Mouse (Mus musculus) urinary bladder, postnatal 36 days (tissue): ENCODE results near the gene Snap91.

ENCODE experiments used
- DNase-seq, 2 experiments: peaks; one replicate each; pipeline ENCODE4 v3.0.0; 2022; ENCODE audit warnings: low spot score in 2 of 2, mixed read lengths in 1 of 2

Gene Snap91

DNA sequence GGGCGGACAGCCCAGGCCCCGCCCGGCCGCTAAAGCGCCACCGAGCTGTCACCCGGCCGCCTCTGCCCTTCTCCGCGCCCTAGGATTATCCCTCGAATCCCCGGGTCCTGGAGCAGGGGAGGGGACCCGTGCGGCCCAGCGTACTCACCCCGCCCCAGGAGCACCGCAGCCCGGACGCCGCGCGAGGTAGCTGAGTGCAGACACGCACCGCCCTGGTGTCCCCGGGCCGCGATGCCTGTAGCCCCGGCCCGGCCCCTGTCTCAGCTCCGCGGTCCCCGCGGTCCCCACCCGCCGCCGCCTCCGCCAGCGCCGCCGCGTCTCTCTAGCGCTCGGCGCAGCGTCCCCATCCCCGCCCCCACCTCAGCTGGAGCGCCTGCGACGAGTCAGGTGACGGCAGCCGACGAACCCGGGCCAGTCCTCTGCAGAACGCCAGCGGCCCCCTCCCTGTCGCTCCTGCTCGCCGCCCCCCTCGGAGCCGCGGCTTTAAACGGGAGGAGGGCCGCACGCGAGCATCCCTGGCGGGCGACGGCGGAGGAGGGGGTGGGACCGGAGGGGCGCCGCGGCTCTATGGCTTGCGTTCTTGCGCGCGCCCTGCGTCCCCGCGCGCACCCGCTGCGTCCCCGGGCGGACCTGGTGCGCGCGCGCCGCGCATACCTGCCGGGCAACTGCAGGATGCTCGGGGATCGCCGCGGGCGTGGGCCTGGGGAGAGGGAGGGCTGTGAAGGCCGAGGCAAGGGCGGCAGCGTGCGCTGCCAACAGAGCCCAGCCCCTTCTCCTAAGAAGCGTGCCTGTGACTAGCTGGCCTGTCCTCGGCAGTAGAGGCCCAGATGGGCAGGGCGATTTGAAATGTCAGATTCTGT, at the start of gene Snap91:
Gene Snap91, minus strand, starts transcription at position 542 of the 860 bp plus-strand sequence.
- peak in 1 of 2 experiments; percentile 2 for DNase-seq

DNA sequence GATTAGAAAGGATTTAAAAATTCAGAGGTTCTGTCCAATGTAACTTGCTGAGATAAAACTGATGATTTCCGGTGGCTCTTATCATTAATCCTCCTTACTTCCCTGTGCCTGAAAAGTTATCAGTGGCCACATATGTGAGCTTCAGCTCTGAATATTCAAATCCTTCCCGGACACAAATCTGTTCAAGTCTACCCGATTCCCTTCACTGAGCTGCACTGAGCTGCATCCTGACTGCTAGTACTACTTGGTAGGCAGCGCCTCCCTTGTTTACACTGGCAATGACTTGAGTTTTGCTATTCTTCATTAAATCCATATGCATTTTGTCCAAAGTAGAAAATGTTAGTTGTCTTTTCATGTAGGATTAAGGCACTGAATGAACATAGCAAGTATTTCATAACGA, 46.1 kb upstream of the Snap91 start:
- no peak for DNase-seq

DNA sequence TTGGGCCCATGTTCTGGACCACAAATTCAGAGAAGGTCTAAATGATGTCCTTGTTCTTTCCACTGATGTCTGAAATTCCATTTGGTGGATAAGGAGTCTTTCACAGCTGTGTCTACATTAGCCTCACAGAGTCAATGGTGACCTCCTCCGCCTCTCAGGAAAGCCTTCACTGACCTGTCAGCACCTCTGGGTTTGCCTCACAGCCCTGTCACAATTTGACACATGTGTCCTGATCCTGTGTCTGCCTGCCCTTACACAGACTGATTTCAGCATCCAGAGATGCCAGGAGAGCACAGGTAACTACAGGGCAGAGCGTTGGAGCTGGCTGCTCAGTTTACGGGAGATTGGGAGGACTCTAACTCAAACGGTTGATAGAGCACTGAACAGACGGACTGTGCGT, 45.2 kb upstream of the Snap91 start:
- DNase-seq: no peak

DNA sequence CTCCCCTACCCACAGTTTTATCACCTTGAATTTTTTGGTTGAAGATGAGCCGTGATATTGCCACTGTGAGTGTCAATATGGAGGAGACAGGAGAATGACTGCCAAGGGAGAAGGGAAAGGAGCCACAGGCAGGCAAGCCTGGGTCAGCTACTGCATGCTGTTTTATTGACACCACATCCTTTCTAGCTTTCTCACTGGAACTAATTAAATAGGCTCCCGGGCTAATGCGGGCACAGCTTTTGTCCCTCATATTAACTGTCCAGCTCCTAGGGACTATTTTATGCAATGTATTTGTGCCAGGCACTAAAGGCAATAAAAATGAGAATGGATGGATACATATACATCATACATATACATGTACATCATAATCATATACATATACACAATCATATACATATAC, 42.0 kb upstream of the Snap91 start:
- no peak for DNase-seq

GRCm38 (mm10) chr9:86916543-86916942, 36.1 kb upstream of the Snap91 start:
- DNase-seq: no peak

DNA sequence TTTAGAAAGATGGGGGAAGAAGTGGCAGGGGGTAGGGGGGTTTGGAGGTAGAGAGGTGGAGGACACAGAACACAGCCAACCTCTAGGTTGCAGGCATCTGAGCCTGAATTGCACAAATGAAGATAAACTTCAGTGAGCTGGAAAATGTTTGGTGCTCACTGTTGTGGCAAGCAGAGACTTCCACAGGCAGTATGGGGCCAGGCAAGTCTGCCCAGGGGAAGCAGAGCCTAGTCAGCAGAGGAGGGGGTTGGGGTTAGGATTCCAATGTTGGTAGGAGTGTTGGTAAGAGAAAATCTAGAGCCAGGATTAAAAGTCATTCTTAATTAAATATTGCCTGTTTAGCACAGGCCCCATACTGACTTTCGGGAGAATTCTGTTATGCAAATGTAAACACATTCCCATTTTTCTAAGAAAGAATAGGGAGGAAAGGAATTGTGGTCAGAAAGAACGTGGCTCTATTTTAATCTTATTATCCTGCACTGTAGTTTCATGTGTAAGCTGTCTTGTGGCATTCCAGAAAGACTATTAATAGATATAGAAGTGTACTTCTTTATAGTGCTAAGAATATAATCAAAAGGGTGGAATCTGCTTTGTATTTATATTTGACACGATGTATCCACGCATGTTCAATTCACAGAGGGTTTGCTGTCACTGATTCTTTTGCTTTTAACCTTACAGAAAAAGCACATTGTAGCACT, 19.2 kb upstream of the Snap91 start:
- DNase-seq: no peak

DNA sequence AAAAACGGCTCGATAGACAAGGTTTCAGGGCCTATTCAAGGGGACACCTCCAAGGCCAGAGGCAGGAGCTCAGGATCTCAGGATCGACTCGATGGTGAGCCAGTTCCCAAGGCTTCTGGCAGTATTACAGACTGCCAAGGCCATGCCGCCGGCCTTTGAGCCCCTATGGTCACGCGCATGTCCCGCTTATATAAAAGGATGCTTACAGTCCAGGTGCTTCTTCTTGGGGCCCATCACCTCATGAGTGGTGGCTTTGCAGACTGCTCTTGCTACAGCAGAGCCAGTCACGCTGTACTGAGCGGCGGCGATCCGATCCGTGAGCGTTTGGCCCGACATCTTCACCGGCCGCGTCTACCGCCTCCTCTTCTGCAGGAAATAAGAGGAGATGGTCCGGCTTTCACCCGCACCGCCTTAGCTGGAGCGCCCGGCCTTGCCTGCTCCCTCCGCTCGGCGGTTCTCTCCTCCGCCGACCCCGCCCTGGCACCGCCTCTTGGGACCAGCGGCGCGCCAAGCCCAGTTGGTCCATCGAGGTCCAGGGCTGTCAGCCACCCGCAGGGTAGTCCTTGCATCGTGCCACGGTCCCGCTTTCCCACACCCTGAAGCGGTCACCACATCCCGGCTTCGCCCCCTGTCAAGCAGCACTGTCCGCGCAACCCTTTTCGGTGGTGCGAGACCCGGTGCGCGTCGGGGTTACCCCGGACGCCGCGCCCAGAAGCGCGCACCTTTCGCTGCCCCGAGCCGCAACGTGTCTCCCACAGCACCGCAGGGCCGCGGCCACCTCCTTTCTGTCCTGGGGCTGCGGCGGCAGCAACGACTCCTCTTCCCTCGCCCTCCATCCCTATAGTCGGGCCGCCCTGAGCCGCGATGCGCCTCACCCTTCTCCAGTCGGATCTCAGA, 990 bp downstream of the Snap91 start:
- no peak for DNase-seq

DNA sequence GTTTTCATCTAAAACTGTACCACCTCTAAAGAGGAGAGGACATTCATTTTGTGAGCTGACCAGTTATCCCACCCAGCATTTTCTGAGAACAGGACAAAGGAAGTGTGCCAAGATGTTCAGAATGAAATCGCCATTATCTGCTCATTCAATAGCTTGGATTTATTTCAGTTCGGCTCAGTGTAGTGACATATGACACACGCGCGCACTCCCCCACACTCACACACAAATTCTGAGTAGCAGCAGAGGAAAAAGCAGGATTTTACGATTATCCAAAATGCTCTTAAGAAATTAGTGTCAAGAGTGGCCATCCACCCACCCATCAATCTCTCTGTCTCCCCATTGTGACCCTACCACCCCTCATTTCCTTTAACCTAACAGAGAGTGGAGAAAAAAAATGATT, 1.7 kb downstream of the Snap91 start:
- no peak for DNase-seq

- no peak for DNase-seq
Observed at GRCm38 (mm10) chr9:86873681-86874080, 6.8 kb downstream of the Snap91 start.

GRCm38 (mm10) chr9:86869586-86870338, 10.7 kb downstream of the Snap91 start:
- no peak for DNase-seq

DNA sequence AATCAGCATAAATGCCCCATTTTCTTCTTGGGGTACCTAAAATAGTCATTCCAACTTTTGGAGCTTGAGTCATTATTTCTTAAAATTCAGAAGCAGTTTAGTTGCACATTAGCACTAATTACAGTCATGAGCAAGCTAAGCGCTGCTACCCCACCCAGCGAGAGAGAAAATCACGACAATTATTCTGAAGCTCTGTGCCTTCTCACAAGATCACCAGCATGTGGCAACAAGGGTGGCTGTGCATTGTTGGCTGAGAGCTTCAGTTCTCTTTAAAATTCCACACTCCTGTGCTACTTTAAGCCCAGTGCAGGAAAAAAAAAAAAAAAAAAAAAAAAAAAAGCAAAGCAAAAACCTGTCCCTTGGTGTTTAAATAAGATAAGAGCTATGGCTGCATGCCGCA, 22.4 kb downstream of the Snap91 start:
- no peak for DNase-seq

DNA sequence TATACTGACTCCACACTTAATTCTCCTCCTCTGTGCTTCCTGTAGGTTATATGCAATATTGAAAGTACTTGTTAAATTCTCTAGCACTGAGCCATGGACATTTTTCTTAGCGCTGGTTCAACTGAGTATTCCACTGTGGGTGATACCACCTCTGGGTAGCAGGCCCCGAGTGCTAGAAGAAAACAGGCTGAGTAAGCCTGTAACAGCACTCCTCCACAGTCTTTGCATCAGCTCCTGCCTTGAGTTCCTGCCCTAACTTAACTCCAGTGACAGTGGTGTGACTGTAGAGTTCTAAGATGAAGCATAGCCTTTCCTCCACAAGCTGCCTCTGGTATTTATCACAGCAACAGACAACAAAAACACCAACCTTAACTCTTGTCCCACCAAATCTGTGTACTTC, 22.8 kb downstream of the Snap91 start:
- no peak for DNase-seq

- DNase-seq: no peak
Observed at GRCm38 (mm10) chr9:86852861-86853260, 27.6 kb downstream of the Snap91 start.

GRCm38 (mm10) chr9:86851689-86852088, 28.8 kb downstream of the Snap91 start:
- DNase-seq: no peak

DNA sequence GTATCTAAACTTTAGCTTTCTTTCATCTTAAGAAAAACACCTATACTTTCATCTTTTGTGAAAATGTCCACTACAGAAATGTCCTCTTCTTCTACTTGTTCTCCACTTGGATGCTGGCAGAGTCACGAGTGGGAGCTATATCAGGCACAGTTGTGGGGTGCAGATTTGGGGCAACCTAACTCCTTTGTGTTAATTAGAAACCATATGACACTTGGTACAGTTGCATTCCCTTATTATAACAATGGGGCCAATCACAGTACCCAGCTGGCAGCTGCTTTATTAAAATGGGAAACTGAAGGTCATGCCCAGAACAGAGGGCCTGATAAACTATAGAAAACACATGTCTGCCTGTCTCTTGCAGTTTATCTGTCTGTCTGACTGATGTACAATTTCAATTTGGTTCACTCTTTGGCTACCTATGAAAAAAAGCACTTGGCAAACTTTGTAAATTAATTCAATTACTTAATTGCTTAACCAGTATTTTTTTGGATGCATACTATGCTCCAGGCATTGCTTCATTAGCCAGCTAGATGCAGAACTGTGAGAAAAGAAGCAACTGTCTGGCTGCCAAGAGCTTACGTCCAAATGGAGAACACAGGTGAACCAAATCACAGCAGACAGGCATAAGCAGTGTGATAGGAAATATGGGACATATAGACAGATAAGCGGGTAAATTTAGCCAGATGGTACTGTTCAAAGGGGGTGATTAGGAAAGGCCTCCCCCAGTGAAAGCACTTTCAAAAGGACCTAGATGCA, 29.8 kb downstream of the Snap91 start:
- DNase-seq: no peak

GRCm38 (mm10) chr9:86843747-86844353, 36.6 kb downstream of the Snap91 start:
- no peak for DNase-seq

DNA sequence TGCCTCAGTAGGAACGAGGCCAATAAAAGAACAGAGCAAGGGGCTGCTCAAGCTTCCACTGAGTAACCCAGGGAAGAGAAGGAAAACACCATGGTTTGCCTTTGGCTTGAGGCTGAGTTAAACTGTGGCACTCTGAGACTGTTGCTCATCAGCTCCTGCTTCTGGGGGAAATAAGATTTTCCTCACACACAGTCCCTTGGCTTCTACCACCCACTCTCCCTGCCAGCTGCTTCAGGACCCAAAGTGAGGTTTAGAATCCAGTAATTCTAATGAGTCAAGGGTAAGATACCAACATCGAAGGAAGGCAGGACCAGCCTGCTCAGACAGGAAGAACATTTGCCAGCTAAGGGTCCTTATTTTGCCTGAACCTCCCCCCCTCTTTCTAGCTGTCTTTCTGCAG, 50.7 kb downstream of the Snap91 start:
- DNase-seq: no peak

GRCm38 (mm10) chr9:86829034-86829433, 51.4 kb downstream of the Snap91 start:
- no peak for DNase-seq

DNA sequence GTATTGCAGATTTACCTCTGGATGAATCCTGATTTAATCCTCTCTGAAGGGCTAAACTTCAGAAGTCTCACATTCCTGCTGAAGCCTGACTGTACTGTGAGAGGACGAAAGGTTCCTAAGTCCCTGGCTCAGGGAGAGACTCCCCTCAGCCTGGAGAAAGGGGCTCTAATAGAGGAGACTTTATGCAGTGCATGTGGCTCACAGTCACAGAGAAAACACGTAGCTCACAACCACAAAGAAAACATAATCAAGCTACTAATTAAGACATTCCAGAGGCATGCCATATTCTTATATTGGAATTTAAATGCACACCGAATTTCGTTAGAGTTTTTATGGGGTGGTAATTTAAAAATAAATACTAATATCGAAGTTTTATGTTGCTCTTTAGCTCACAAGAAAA, 61.1 kb downstream of the Snap91 start:
- DNase-seq: no peak

DNA sequence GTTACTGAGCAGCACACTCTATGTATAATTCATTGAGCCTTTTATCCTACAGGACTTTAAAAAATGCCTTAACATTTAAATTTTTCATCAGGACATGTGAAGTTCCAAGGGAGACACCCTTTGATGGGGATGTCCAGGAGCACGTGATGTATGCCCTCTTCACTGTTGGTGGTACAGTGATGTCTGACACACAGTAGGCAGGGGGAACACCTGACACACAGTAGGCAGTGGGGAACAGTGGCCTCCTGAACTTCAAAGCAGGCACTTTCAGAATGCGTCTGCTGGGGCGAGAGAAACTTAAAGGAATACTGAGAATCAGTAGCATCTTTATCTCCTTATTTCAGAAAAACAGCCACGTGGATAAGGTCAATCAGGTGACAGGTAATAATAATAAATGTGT, 62.8 kb downstream of the Snap91 start:
- no peak for DNase-seq
